Mouse (Mus musculus): ENCODE data around the gene Tmem53.

- TF ChIP-seq GATA1 (IDR thresholded peaks at IDR 0.05; ENCODE audit: low read length): no peak
- no peak for TF ChIP-seq TAL1 (IDR thresholded peaks at IDR 0.05; ENCODE audit: low read length)
These were observed 27.5 kb downstream of the Tmem53 start for GRCm38 (mm10) chr4:117279253-117279642.

Data from erythroblast, embryonic 14.5 days (primary cell).